Mouse (Mus musculus) thymus, adult 2 months (tissue): ENCODE data around the gene Nipal4. TPM values are rescaled to one million over a fixed set of nuclear protein-coding genes. Genes with fewer than 3 reads are reported as not detected.

ENCODE experiments used
- DNase-seq: peaks from one replicate; pipeline ENCODE4 v3.0.0; 2021
- H3K27ac ChIP-seq: fragments of 200-500 bp; 2 replicates; pipeline ENCODE4 v1.5.1; 2012; ENCODE audit warnings: low read length, control low read depth; ENCODE audit not compliant: control insufficient read depth, insufficient read depth
- H3K27me3 ChIP-seq: fragments of 200-500 bp; 2 replicates; pipeline ENCODE4 v1.6.1; 2012; ENCODE audit warnings: mild to moderate bottlenecking, low read length, moderate library complexity, mixed read lengths; ENCODE audit not compliant: control insufficient read depth, insufficient read depth
- H3K36me3 ChIP-seq: fragments of 200-500 bp; 2 replicates; pipeline ENCODE4 v1.6.1; 2012; ENCODE audit warnings: mild to moderate bottlenecking, low read length, moderate library complexity; ENCODE audit not compliant: control insufficient read depth, insufficient read depth
- H3K4me1 ChIP-seq: fragments of 200-500 bp; replicated peaks from 2 replicates; pipeline ENCODE4 v1.6.1; 2012; ENCODE audit warnings: low read length; ENCODE audit not compliant: control insufficient read depth, insufficient read depth
- H3K4me3 ChIP-seq: fragments of 200-500 bp; 2 replicates; pipeline ENCODE4 v1.5.1; 2012; ENCODE audit warnings: mild to moderate bottlenecking, low read length, control low read depth, moderate library complexity; ENCODE audit not compliant: control insufficient read depth, insufficient read depth
- CTCF ChIP-seq: fragments of 200-500 bp; IDR thresholded peaks from 2 replicates; pipeline ENCODE4 v1.5.1; 2012; ENCODE audit warnings: mild to moderate bottlenecking, control low read depth, low read length, moderate library complexity, borderline replicate concordance; ENCODE audit not compliant: control insufficient read depth, poor library complexity, insufficient read depth; ENCODE audit errors: extremely low read depth
- POLR2A ChIP-seq: fragments of 200-500 bp; IDR thresholded peaks from 2 replicates; pipeline ENCODE4 v1.6.1; 2012; ENCODE audit warnings: mild to moderate bottlenecking, low read length, control low read depth, moderate library complexity; ENCODE audit not compliant: control insufficient read depth, poor library complexity, insufficient read depth; ENCODE audit errors: extremely low read depth
- WGBS: fragments of 180-500 bp; shearing (Covaris S2); methylation state at CpG from one replicate; pipeline ENCODE4 v1.1.7; 2018; 5-methylcytosine and 5-hydroxymethylcytosine counted together
- polyA plus RNA-seq: library from polyadenylated mRNA; depleted of rRNA; stranded (reverse); fragments of >200 nt; gene quantifications from 2 replicates; pipeline ENCODE4 v1.2.3, GENCODE M21; 2012; rRNA removed

Gene Nipal4
- polyA plus RNA-seq, 1 experiment, result 0.58 TPM

DNA sequence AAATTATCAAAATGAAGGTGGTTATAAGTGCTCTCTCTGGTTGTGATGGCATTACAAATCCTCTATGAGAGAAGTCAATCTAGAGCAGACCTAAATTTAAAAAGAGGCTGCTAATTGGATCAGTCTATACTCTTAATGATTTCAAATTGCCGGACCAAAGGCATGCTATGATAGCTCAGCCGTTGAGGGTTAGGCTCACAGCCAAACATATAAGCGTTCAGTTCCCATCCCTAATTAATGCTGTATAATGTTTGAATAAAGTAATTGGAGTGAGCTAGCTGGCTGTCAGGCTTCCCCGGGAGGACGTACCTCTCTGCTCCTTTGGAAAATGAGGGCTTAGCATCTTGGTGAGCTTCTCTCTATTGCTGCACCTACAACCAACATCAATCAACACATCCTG is 57.1 kb downstream of the Nipal4 start:
- no peak overlapping the region for H3K4me3 ChIP-seq
- no peak for DNase-seq
- no peak for TF ChIP-seq POLR2A
- no peak for TF ChIP-seq CTCF
- no peaks in the 10 kb centered on the region for H3K36me3 ChIP-seq
- WGBS, result 95% methylated on average over 5 of the region's 5 CpGs
- no peak overlapping the region for H3K27ac ChIP-seq
- H3K4me1 ChIP-seq, result no peaks in the 10 kb centered on the region
- no peaks in the 10 kb centered on the region for H3K27me3 ChIP-seq

DNA sequence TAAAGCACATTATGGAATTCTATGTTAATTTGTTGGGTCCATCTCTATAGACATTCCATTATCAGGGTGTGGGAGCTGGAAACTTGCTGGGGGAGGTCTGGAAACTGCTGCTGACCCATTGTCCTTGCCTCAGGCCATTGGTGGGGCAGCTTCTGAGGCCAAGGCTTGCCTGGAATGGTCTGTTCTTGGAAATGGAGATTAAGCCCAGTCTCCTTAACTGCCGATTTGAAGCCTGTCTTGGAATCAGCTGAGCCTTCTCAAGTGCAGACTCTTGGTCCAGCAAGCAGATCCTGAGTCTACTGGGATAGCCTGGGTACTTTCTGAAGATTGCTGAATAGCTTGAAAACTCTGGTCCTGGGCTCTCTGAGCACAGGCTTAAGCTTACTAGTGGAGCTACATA is 59.3 kb downstream of the Nipal4 start:
- no peak overlapping the region for H3K27ac ChIP-seq
- no peak for TF ChIP-seq CTCF
- no peak for TF ChIP-seq POLR2A
- 94% methylated on average over 1 of the region's 1 CpGs for WGBS
- no peak overlapping the region for H3K4me3 ChIP-seq
- no peaks in the 10 kb centered on the region for H3K27me3 ChIP-seq
- no peak for DNase-seq
- H3K36me3 ChIP-seq, result no peaks in the 10 kb centered on the region
- no peaks in the 10 kb centered on the region for H3K4me1 ChIP-seq

DNA sequence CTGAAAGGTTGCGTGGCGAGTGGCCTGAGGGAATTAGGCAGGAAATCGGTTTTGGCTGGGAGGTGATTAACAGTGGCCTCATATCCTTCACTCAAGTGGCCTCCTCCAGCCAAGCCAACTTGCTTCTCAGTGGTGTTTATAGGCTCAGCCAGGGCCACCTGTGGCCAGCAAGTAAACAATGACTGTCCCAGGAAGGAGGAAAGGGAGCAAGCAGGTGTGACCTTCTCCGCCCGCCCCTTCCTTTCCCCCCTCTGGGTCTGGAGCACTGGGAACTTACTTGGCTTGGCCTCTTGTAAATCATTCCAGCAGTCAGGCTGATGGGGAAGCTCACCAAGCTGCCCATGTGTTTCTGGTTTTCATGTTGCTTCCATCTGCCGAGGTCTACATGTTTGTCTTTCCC is 64.2 kb downstream of the Nipal4 start:
- DNase-seq, result no peak
- no peak overlapping the region for H3K4me3 ChIP-seq
- no peaks in the 10 kb centered on the region for H3K4me1 ChIP-seq
- H3K27me3 ChIP-seq, result no peaks in the 10 kb centered on the region
- H3K27ac ChIP-seq, result no peak overlapping the region
- WGBS, result 78% methylated on average over 6 of the region's 6 CpGs
- no peaks in the 10 kb centered on the region for H3K36me3 ChIP-seq
- no peak for TF ChIP-seq POLR2A
- no peak for TF ChIP-seq CTCF

Other genes with a start within 250 kb of the Nipal4 start
- gene Lsm11, start 221.6 kb downstream of the Nipal4 start, polyA plus RNA-seq, result 11.4 and 13.0 TPM in 2 replicates
- 9.1 and 11.4 TPM in 2 replicates for gene Thg1l, start 211.0 kb downstream of the Nipal4 start, polyA plus RNA-seq
- gene Sox30, start 186.2 kb downstream of the Nipal4 start, polyA plus RNA-seq, result 0.17 and 0.26 TPM in 2 replicates
- gene Gm12166, start 114.2 kb downstream of the Nipal4 start, polyA plus RNA-seq, result 24.2 and 28.5 TPM in 2 replicates
- gene Adam19, start 110.5 kb downstream of the Nipal4 start, polyA plus RNA-seq, result 11.1 and 12.8 TPM in 2 replicates
- 0.09 TPM in 1 of 2 replicates, not detected in the other for gene Fndc9, start 69.0 kb upstream of the Nipal4 start, polyA plus RNA-seq
- 85.4 and 114 TPM in 2 replicates for gene Cyfip2, start 146.4 kb upstream of the Nipal4 start, polyA plus RNA-seq
- 117 and 125 TPM in 2 replicates for gene Itk, start 223.0 kb upstream of the Nipal4 start, polyA plus RNA-seq
- gene Fam71b, start 230.1 kb upstream of the Nipal4 start, polyA plus RNA-seq, result 2.1 and 2.6 TPM in 2 replicates